Mouse (Mus musculus) C2C12 (cell line): ENCODE measurements at regions not wholly inside any gene's neighbourhood (a gene's known extent, or its start where the extent isn't known, plus 50 kb on each side); places are given as distances from the start of the nearest gene placed in this dataset.

Experiments used
- CEBPB ChIP-seq: IDR thresholded peaks from one replicate; pipeline ENCODE4 v1.6.1; 2011; ENCODE audit warnings: low read depth, mild to moderate bottlenecking, control low read depth, moderate library complexity
- CTCF ChIP-seq: IDR thresholded peaks from one replicate; pipeline ENCODE4 v1.5.1; 2011; ENCODE audit not compliant: control insufficient read depth, insufficient read depth, insufficient read length
- FOSL1 ChIP-seq: IDR thresholded peaks from one replicate; pipeline ENCODE4 v1.8.0; 2011; ENCODE audit warnings: mild to moderate bottlenecking, low read length; ENCODE audit not compliant: poor library complexity, insufficient read depth, severe bottlenecking
- MAX ChIP-seq: IDR thresholded peaks from one replicate; pipeline ENCODE4 v1.6.1; 2011; ENCODE audit warnings: mild to moderate bottlenecking, control low read depth
- USF1 ChIP-seq: IDR thresholded peaks from one replicate; pipeline ENCODE4 v1.6.1; 2011; ENCODE audit warnings: low read depth, mild to moderate bottlenecking, control low read depth, moderate library complexity

DNA sequence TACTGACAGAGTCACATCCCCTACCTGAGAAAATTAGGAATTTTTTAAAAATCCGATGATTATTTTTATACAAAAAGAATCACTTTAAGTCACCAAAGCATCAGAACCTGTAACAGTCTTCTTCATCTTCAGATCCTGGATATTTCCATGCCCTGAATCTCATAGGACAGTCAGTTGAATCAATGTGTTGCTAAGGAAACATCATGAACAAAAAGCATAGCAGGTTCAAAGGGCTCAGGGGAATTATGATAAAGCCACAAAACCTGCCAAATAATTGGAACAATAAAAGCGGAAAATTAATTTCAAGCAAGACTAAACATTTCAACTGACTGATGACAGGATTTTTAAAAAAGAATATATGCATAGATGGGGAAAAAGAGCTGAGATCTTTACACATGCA, 393.9 kb downstream of the Bckdhb start:
- TF ChIP-seq FOSL1 (no peak), USF1 (no peak), CTCF (no peak), MAX (no peak), CEBPB (no peak)
